Mouse (Mus musculus): ENCODE results near the gene Rab20. TPM values are rescaled to one million over a fixed set of nuclear protein-coding genes. Genes with fewer than 3 reads are reported as not detected.
"Not testable (repeated sequence)": the region's sequence is repeated elsewhere in the genome, so short reads cannot be mapped to it uniquely, and the experiment has no call there.

Rab20 gene
- polyA plus RNA-seq, 1 experiment from 2014 or later = 4.6 TPM

DNA sequence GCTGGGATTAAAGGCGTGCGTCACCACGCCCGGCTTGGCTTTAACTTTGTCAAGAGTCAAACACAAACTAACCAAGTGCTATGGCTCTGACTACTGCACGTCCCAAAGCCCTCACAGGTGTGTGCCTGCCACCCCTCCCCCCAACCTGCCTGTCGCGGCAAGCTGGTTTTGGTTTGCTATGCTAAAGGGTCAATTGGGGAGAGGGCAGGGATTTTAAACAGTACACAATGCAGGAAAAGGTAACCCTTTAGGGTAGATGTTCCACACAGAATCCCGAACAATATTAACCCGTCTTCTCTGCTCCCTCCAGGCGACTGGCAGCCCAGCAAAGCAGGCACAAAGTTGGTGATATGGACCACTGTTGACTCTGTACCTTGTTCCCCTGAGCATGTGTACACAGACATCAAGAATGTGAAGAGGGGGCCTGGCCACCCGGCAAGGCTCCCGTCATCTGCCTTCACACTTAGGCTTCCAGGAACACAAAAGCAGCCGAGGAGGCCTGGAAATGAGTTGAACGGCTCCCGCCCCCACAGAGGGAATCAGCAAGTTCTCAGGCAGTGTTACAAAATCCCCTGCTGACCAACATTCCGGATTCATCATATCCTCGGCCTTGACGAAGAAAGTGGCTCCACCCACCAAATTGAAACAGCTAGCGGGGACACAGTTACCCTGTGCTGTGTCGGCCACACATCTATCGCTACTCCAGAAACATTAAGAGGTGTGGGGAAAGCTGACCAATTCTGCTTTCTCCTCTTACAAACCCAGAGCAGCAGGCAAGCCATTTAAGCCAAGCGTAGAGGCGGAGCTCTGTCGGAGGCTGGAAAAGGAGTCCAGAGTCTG lies 2.0 kb downstream of the Rab20 start:
- no peaks in the 10 kb centered on the region for H3K36me3 ChIP-seq (ENCODE audit: control insufficient read depth, insufficient read depth, low read length)
- WGBS = 8% methylated on average over 24 of the region's 24 CpGs
- H3K4me2 ChIP-seq (replicated peaks; ENCODE audit: low read depth, low read length) = peak overlapping the region; percentile 100
- H3K9ac ChIP-seq (replicated peaks; ENCODE audit: low read depth, low read length) = no peak overlapping the region
- H3K9me3 ChIP-seq (ENCODE audit: control insufficient read depth, low read depth, low read length) = no peaks in the 10 kb centered on the region
- 0 out of 2 replicates have a peak, but pooled peaks have one; percentile 16 for ATAC-seq (ENCODE audit: insufficient number of reproducible peaks, insufficient read depth, low FRiP score, low read depth)
- H3K27me3 ChIP-seq (ENCODE audit: control insufficient read depth, insufficient read depth, low read length) = peaks cover 5% of the 10 kb centered on the region; the same call in 1 of the 2 replicates
- peak overlapping the region; percentile 21; the same call in 1 of the 2 replicates for H3K27ac ChIP-seq (ENCODE audit: low read length)
- H3K4me1 ChIP-seq (ENCODE audit: control insufficient read depth, insufficient read depth, low read length) = peaks cover 18% of the 10 kb centered on the region
- peak overlapping the region; percentile 61 for H3K4me3 ChIP-seq (ENCODE audit: low read depth, low read length)

DNA sequence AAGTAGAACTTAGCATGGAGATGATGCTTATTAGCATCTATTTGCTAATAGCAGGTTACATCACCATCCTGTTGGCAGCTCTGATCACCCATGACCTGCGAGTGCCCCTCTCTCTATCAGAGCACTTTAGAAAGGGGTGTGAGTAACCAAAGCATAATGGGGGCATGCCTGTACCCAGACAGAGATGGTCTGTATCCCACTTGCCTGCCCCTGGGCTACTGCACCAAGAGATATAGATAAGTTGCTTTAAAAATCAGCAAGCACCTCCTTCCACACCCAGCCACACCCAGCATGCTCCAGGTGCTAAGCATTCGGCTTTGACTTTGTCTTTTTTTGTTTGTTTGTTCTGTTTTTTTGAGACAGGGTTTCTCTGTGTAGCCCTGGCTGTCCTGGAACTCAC lies 2.6 kb downstream of the Rab20 start:
- Histone ChIP-seq H3K4me2 (replicated peaks; ENCODE audit: low read depth, low read length) (no peak overlapping the region), H3K9me3 (ENCODE audit: control insufficient read depth, low read depth, low read length) (no peaks in the 10 kb centered on the region), H3K36me3 (ENCODE audit: control insufficient read depth, insufficient read depth, low read length) (no peaks in the 10 kb centered on the region), H3K27ac (ENCODE audit: low read length) (no peak overlapping the region), H3K9ac (replicated peaks; ENCODE audit: low read depth, low read length) (no peak overlapping the region), H3K4me3 (ENCODE audit: low read depth, low read length) (no peak overlapping the region), H3K4me1 (ENCODE audit: control insufficient read depth, insufficient read depth, low read length) (peaks cover 18% of the 10 kb centered on the region), H3K27me3 (ENCODE audit: control insufficient read depth, insufficient read depth, low read length) (peaks cover 5% of the 10 kb centered on the region; the same call in 1 of the 2 replicates)
- no peak for ATAC-seq (ENCODE audit: insufficient number of reproducible peaks, insufficient read depth, low FRiP score, low read depth)
- 15% methylated on average over 2 of the region's 2 CpGs for WGBS

DNA sequence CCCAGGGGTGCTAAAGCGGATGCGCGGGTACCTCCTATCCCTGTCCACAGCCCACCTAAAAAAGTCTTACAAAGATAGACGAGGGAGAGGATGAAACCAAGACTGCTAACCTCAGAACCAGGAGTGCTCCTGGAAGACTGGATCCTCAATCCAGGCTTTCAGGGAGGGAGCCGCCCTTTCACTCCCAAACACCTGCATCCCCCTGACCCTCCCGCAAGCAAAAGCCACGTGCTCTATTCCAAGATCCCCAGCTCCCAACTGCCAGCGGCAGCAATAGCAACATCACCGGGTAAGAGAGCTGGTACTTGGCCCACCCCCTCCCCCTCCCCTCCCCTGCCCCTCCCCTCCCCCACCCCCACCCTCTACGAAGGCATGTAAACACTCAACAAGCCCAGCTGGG lies 3.1 kb downstream of the Rab20 start:
- ATAC-seq (ENCODE audit: insufficient number of reproducible peaks, insufficient read depth, low FRiP score, low read depth) = no peak
- Histone ChIP-seq H3K36me3 (ENCODE audit: control insufficient read depth, insufficient read depth, low read length) (no peaks in the 10 kb centered on the region), H3K27me3 (ENCODE audit: control insufficient read depth, insufficient read depth, low read length) (peaks cover 5% of the 10 kb centered on the region; the same call in 1 of the 2 replicates), H3K27ac (ENCODE audit: low read length) (no peak overlapping the region), H3K4me2 (replicated peaks; ENCODE audit: low read depth, low read length) (no peak overlapping the region), H3K9ac (replicated peaks; ENCODE audit: low read depth, low read length) (no peak overlapping the region), H3K4me3 (ENCODE audit: low read depth, low read length) (no peak overlapping the region), H3K4me1 (ENCODE audit: control insufficient read depth, insufficient read depth, low read length) (peaks cover 18% of the 10 kb centered on the region), H3K9me3 (ENCODE audit: control insufficient read depth, low read depth, low read length) (no peaks in the 10 kb centered on the region)
- 13% methylated on average over 9 of the region's 10 CpGs for WGBS

DNA sequence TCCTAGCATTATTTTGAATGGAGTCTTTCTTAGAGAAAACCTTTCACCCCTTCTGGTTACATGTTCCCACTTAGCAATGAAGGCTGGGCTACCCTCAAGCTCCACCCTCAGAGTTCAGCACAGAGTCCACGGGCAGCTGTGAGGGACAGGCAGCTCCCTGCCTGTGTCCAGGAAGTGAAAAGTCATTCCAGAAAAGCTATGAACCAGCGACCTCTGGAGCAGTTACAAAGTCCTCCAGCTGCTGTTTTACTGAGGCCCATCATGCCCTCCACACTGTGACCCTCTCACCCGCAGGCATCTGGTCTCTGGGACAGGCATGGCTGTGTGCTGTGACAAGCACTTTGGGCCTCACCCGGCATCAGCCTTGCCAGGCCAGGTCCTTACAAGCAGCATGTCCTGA lies 5.4 kb downstream of the Rab20 start:
- peaks cover 5% of the 10 kb centered on the region; the same call in 1 of the 2 replicates for H3K27me3 ChIP-seq (ENCODE audit: control insufficient read depth, insufficient read depth, low read length)
- WGBS = 30% methylated on average over 4 of the region's 4 CpGs
- no peak overlapping the region for H3K4me2 ChIP-seq (replicated peaks; ENCODE audit: low read depth, low read length)
- ATAC-seq (ENCODE audit: insufficient number of reproducible peaks, insufficient read depth, low FRiP score, low read depth) = no peak
- no peak overlapping the region for H3K27ac ChIP-seq (ENCODE audit: low read length)
- H3K9ac ChIP-seq (replicated peaks; ENCODE audit: low read depth, low read length) = no peak overlapping the region
- H3K9me3 ChIP-seq (ENCODE audit: control insufficient read depth, low read depth, low read length) = no peaks in the 10 kb centered on the region
- H3K4me3 ChIP-seq (ENCODE audit: low read depth, low read length) = no peak overlapping the region
- peaks cover 18% of the 10 kb centered on the region for H3K4me1 ChIP-seq (ENCODE audit: control insufficient read depth, insufficient read depth, low read length)
- no peaks in the 10 kb centered on the region for H3K36me3 ChIP-seq (ENCODE audit: control insufficient read depth, insufficient read depth, low read length)

DNA sequence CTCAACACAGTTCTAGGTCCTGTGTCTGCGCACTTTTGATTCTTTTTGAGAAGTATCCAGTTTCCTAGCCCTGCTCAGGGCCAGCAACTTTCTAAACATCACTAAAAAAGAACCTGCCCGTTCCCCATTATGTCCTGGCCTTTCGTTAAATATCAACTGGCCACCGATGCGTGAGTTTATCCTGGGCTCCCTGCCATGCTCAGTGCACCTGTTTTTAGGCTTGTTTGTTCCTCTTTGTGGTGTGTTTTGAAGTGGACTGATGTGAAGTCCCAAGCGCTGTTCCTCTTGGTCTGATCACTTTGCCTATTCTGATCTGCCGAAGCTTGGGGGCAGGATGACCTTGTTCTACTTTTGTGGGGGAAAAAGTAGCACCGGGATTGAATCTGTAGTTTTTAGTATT lies 7.2 kb downstream of the Rab20 start:
- H3K4me3 ChIP-seq (ENCODE audit: low read depth, low read length) = no peak overlapping the region
- 0 out of 2 replicates have a peak, but pooled peaks cover 1% of the 10 kb centered on the region for H3K27me3 ChIP-seq (ENCODE audit: control insufficient read depth, insufficient read depth, low read length)
- H3K4me2 ChIP-seq (replicated peaks; ENCODE audit: low read depth, low read length) = no peak overlapping the region
- peaks cover 9% of the 10 kb centered on the region for H3K4me1 ChIP-seq (ENCODE audit: control insufficient read depth, insufficient read depth, low read length)
- H3K9ac ChIP-seq (replicated peaks; ENCODE audit: low read depth, low read length) = no peak overlapping the region
- ATAC-seq (ENCODE audit: insufficient number of reproducible peaks, insufficient read depth, low FRiP score, low read depth) = no peak
- H3K9me3 ChIP-seq (ENCODE audit: control insufficient read depth, low read depth, low read length) = no peaks in the 10 kb centered on the region
- no peaks in the 10 kb centered on the region for H3K36me3 ChIP-seq (ENCODE audit: control insufficient read depth, insufficient read depth, low read length)
- WGBS = 48% methylated on average over 8 of the region's 8 CpGs
- H3K27ac ChIP-seq (ENCODE audit: low read length) = no peak overlapping the region

DNA sequence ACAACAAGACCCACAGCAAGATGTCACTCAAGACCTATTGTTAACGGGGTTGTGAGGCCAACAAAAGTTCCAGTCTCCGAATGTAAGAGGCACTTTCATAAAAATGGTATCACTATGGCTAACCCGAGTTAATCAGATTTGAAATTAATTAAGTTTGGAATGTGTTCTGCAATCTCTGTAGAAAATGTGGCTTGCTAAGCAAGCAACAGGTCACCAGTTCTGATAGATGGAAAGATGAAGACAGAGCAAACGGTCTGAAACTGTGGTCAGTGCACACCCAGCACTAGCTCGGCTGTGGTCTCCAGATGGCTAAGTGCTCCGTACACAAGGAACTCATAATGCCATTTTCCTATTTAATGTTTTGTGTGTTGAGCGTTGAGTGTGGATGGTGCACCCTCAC lies 7.8 kb downstream of the Rab20 start:
- H3K27ac ChIP-seq (ENCODE audit: low read length) = no peak overlapping the region
- no peak overlapping the region for H3K4me2 ChIP-seq (replicated peaks; ENCODE audit: low read depth, low read length)
- no peak overlapping the region for H3K4me3 ChIP-seq (ENCODE audit: low read depth, low read length)
- no peak overlapping the region for H3K9ac ChIP-seq (replicated peaks; ENCODE audit: low read depth, low read length)
- H3K27me3 ChIP-seq (ENCODE audit: control insufficient read depth, insufficient read depth, low read length) = no peaks in the 10 kb centered on the region
- H3K4me1 ChIP-seq (ENCODE audit: control insufficient read depth, insufficient read depth, low read length) = 0 out of 2 replicates have a peak, but pooled peaks cover 5% of the 10 kb centered on the region
- H3K36me3 ChIP-seq (ENCODE audit: control insufficient read depth, insufficient read depth, low read length) = no peaks in the 10 kb centered on the region
- H3K9me3 ChIP-seq (ENCODE audit: control insufficient read depth, low read depth, low read length) = no peaks in the 10 kb centered on the region
- WGBS = 65% methylated on average over 7 of the region's 7 CpGs
- no peak for ATAC-seq (ENCODE audit: insufficient number of reproducible peaks, insufficient read depth, low FRiP score, low read depth)

DNA sequence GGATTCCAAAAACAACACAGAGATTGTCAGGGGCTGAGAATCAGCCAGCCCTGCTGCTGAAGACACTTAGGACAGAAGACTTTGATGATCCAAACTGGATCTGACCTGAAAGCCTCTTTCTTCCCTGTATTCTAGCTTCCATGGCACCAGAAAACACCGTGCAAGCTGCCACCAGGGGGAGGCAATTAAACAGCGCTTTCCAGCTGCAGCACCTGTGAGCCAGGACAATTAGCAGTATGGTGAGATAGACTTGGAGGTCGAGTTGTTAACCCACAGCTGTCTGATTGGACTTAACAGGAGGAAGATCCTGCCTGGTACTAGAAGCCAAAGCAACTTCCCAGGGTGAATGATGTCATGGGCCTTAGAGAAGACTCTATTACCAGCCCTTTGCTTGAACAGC lies 9.4 kb downstream of the Rab20 start:
- 0 out of 2 replicates have a peak, but pooled peaks cover 5% of the 10 kb centered on the region for H3K4me1 ChIP-seq (ENCODE audit: control insufficient read depth, insufficient read depth, low read length)
- no peaks in the 10 kb centered on the region for H3K27me3 ChIP-seq (ENCODE audit: control insufficient read depth, insufficient read depth, low read length)
- ATAC-seq (ENCODE audit: insufficient number of reproducible peaks, insufficient read depth, low FRiP score, low read depth) = no peak
- H3K27ac ChIP-seq (ENCODE audit: low read length) = no peak overlapping the region
- H3K36me3 ChIP-seq (ENCODE audit: control insufficient read depth, insufficient read depth, low read length) = no peaks in the 10 kb centered on the region
- H3K4me2 ChIP-seq (replicated peaks; ENCODE audit: low read depth, low read length) = no peak overlapping the region
- no peak overlapping the region for H3K4me3 ChIP-seq (ENCODE audit: low read depth, low read length)
- H3K9ac ChIP-seq (replicated peaks; ENCODE audit: low read depth, low read length) = no peak overlapping the region
- whole genome bisulfite sequencing = 3% methylated on average over 3 of the region's 3 CpGs
- H3K9me3 ChIP-seq (ENCODE audit: control insufficient read depth, low read depth, low read length) = no peaks in the 10 kb centered on the region

DNA sequence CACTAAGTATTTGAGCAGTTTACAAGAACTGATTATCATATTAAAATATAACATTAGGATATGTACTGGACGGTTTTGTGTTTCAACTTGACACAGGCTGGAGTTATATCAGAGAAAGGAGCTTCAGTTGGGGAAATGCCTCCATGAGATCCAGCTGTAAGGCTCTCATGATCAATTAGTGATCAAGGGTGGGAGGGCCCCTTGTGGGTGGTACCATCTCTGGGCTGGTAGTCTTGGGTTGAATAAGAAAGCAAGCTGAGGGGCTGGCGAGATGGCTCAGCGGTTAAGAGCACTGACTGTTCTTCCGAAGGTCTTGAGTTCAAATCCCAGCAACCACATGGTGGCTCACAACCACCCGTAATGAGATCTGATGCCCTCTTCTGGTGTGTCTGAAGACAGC lies 12.0 kb downstream of the Rab20 start:
- H3K27me3 ChIP-seq (ENCODE audit: control insufficient read depth, insufficient read depth, low read length); H3K4me1 ChIP-seq (ENCODE audit: control insufficient read depth, insufficient read depth, low read length); H3K27ac ChIP-seq (ENCODE audit: low read length); H3K9ac ChIP-seq (replicated peaks; ENCODE audit: low read depth, low read length); H3K36me3 ChIP-seq (ENCODE audit: control insufficient read depth, insufficient read depth, low read length); ATAC-seq (ENCODE audit: insufficient number of reproducible peaks, insufficient read depth, low FRiP score, low read depth); H3K4me3 ChIP-seq (ENCODE audit: low read depth, low read length); H3K4me2 ChIP-seq (replicated peaks; ENCODE audit: low read depth, low read length); H3K9me3 ChIP-seq (ENCODE audit: control insufficient read depth, low read depth, low read length): not testable (repeated sequence)
- WGBS = 89% methylated on average over 4 of the region's 5 CpGs

All from stomach, embryonic 14.5 days (tissue).